Mouse (Mus musculus) stomach, postnatal 0 days (tissue): Measurements from ENCODE around the gene Cadm1. TPM values are rescaled to one million over a fixed set of nuclear protein-coding genes. Genes with fewer than 3 reads are reported as not detected.

Source experiments
- ATAC-seq: fragments of 200-750 bp; cut with Nextera tagmentation; 2 replicates; pipeline ENCODE4 v1.8.0; 2017; ENCODE audit not compliant: low FRiP score, low TSS enrichment
- DNase-seq: peaks from one replicate; pipeline ENCODE4 v3.0.0-alpha.2; 2016; ENCODE audit warnings: low spot score
- H3K27ac ChIP-seq: fragments of 300-500 bp; sonication (generic); replicated peaks from 2 replicates; pipeline ENCODE4 v1.5.1; 2014; ENCODE audit warnings: mild to moderate bottlenecking, control low read depth
- H3K27me3 ChIP-seq: fragments of 300-500 bp; sonication (generic); 2 replicates; pipeline ENCODE4 v1.6.1; 2014; ENCODE audit warnings: low read length; ENCODE audit not compliant: control insufficient read depth, insufficient read depth
- H3K36me3 ChIP-seq: fragments of 300-500 bp; sonication (generic); 2 replicates; pipeline ENCODE4 v1.6.1; 2014; ENCODE audit warnings: low read length, mixed read lengths; ENCODE audit not compliant: control insufficient read depth, insufficient read depth
- H3K4me1 ChIP-seq: fragments of 300-500 bp; sonication (generic); replicated peaks from 2 replicates; pipeline ENCODE4 v1.6.1; 2014; ENCODE audit warnings: antibody characterized with exemption; ENCODE audit not compliant: control insufficient read depth, insufficient read depth
- H3K4me2 ChIP-seq: fragments of 300-500 bp; sonication (generic); replicated peaks from 2 replicates; pipeline ENCODE4 v1.6.1; 2014; ENCODE audit warnings: low read depth, mild to moderate bottlenecking, control low read depth, moderate library complexity
- H3K4me3 ChIP-seq: fragments of 300-500 bp; sonication (generic); 2 replicates; pipeline ENCODE4 v1.5.1; 2014; ENCODE audit warnings: low read depth, low read length, control low read depth
- H3K9ac ChIP-seq: fragments of 300-500 bp; sonication (generic); 2 replicates; pipeline ENCODE4 v1.6.1; 2014; ENCODE audit warnings: mild to moderate bottlenecking, low read length, control low read depth, mixed read lengths
- H3K9me3 ChIP-seq: fragments of 300-500 bp; sonication (generic); 2 replicates; pipeline ENCODE4 v1.6.1; 2016; ENCODE audit warnings: low read length; ENCODE audit not compliant: control insufficient read depth
- CTCF ChIP-seq: IDR thresholded peaks from 2 replicates; pipeline ENCODE4 v1.5.1; 2016; ENCODE audit warnings: antibody characterized with exemption, low read depth, mild to moderate bottlenecking, moderate library complexity
- EP300 ChIP-seq: optimal IDR thresholded peaks from 2 replicates; pipeline ENCODE3; 2016; ENCODE audit warnings: antibody characterized with exemption
- WGBS: fragments of 180-500 bp; shearing (Covaris S2); extraction: QIAGEN DNeasy Blood & Tissue Kit; methylation state at CpG from one replicate; pipeline ENCODE4 v1.1.7; 2014; 5-methylcytosine and 5-hydroxymethylcytosine counted together
- polyA plus RNA-seq: library from polyadenylated mRNA; unstranded; fragments of >200 nt; fragmentation: Nextera tagmentation; extraction: Ambion mirVana; gene quantifications from 2 replicates; pipeline ENCODE4 v1.2.1, GENCODE M21; 2015

Cadm1 gene
- polyA plus RNA-seq, 1 experiment from 2014 or later = 18.3 TPM

- DNase-seq (no peak), ATAC-seq (no peak)
- peak overlapping the region; percentile 99 for H3K4me2 ChIP-seq
- WGBS = 11% methylated on average over 11 of the region's 11 CpGs
- TF ChIP-seq EP300 (no peak), CTCF (no peak)
- H3K27ac ChIP-seq = no peak overlapping the region
- H3K9me3 ChIP-seq = no peaks in the 10 kb centered on the region
- H3K27me3 ChIP-seq = no peaks in the 10 kb centered on the region
- no peaks in the 10 kb centered on the region for H3K36me3 ChIP-seq
- peaks cover 5% of the 10 kb centered on the region; the same call in 1 of the 2 replicates for H3K4me1 ChIP-seq
- no peak overlapping the region for H3K9ac ChIP-seq
- H3K4me3 ChIP-seq = peak overlapping the region; percentile 55
Measured at GRCm38 (mm10) chr9:47529182-47529581, 791 bp upstream of the Cadm1 start.

DNA sequence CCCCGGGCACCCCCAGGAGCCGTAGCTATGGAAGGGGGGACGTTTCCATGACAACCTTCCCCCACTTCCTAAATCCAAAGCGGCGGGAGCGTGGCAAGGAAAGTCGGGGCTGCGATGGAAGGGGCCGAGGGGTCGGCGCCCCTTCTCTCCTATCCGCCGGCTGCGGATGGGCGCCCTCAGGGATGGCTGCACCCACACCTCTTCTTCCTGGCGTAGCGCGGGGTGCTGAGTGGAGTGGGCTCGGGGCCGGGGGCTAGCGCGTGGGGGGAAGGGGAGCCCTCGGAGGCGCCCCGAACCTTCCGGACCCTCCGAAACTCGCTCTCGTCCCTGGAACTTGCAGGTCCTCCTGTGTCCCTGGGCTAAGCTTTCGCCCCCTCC lies 560 bp downstream of the Cadm1 start:
- Histone ChIP-seq H3K9me3 (no peaks in the 10 kb centered on the region), H3K36me3 (no peaks in the 10 kb centered on the region), H3K4me1 (peaks cover 5% of the 10 kb centered on the region; the same call in 1 of the 2 replicates), H3K27ac (peak overlapping the region; percentile 35; the same call in 1 of the 2 replicates), H3K9ac (peak overlapping the region; percentile 64), H3K27me3 (no peaks in the 10 kb centered on the region), H3K4me2 (peak overlapping the region; percentile 99), H3K4me3 (peak overlapping the region; percentile 55)
- TF ChIP-seq EP300 (no peak), CTCF (no peak)
- ATAC-seq (peak; percentile 22), DNase-seq (no peak)
- 0% methylated on average over 22 of the region's 30 CpGs for WGBS

GRCm38 (mm10) chr9:47530922-47531850 lies 1.2 kb downstream of the Cadm1 start:
- Histone ChIP-seq H3K4me2 (peak overlapping the region; percentile 99), H3K9me3 (no peaks in the 10 kb centered on the region), H3K27ac (peak overlapping the region; percentile 35), H3K27me3 (no peaks in the 10 kb centered on the region), H3K36me3 (no peaks in the 10 kb centered on the region), H3K4me1 (peaks cover 5% of the 10 kb centered on the region; the same call in 1 of the 2 replicates), H3K4me3 (peak overlapping the region; percentile 55), H3K9ac (peak overlapping the region; percentile 64)
- ATAC-seq (no peak), DNase-seq (peak; percentile 63)
- WGBS = under 1% methylated on average over 100 of the region's 110 CpGs
- peak; percentile 53 for TF ChIP-seq CTCF
- no peak for TF ChIP-seq EP300

DNA sequence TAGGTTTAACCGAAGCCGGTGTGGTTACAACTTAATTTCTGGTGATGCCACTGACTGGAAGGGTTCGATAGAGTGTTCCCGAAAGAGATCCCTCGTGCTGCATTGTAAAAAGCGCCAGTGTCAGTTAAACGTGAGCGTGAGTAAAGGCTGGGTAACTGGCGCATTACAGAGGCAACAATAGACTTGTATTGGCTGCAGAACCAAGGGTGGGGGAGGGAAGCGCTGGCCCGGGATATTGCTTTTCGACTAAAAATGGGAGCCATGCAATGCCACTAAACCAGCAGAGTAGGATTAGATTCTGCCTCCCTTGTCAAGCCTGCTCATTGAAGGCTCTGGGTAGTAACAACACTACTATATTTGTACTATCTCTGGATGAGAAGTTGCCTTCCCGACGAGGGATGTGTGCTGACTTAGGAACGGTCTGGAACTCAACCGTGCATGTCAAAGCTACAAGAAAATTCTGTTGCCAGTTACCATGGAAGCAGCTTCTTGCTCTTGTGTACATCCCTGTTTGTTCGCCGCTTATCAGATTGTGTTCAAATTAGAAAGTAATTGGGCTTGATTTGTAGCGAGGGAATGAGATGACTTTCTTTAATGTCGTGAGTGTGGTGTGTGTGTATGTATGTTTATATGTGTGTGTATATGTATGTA lies 2.4 kb downstream of the Cadm1 start:
- Histone ChIP-seq H3K27ac (no peak overlapping the region), H3K4me1 (peaks cover 5% of the 10 kb centered on the region; the same call in 1 of the 2 replicates), H3K36me3 (no peaks in the 10 kb centered on the region), H3K9me3 (no peaks in the 10 kb centered on the region), H3K27me3 (no peaks in the 10 kb centered on the region), H3K9ac (no peak overlapping the region), H3K4me3 (no peak overlapping the region; the same call in 1 of the 2 replicates), H3K4me2 (peak overlapping the region; percentile 99)
- DNase-seq = no peak
- TF ChIP-seq EP300 (no peak), CTCF (no peak)
- ATAC-seq = no peak
- 14% methylated on average over 20 of the region's 20 CpGs for WGBS

DNA sequence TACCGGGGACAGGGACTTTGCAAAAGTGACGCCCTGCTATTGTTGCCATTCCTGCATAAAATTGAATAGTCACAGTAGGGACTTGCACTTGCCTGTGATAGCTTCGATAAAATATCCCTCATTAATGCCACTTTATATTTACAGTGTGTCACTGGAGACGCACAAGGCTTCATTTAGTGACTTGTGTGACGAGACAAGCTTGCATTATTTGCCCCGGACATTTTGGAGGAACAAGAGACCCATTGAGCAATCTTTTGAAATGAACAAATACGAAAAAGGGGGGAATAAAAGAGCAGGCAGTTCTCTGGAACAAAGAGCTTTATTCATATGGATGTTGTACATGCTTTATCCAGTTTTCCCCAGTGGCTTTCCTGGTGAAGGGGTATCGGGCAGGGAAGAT lies 3.5 kb downstream of the Cadm1 start:
- 49% methylated on average over 8 of the region's 8 CpGs for WGBS
- no peak for ATAC-seq
- DNase-seq = no peak
- no peak for TF ChIP-seq EP300
- H3K36me3 ChIP-seq = no peaks in the 10 kb centered on the region
- peaks cover 5% of the 10 kb centered on the region; the same call in 1 of the 2 replicates for H3K4me1 ChIP-seq
- no peak overlapping the region for H3K4me3 ChIP-seq
- no peaks in the 10 kb centered on the region for H3K27me3 ChIP-seq
- no peak overlapping the region for H3K4me2 ChIP-seq
- H3K9ac ChIP-seq = no peak overlapping the region
- no peaks in the 10 kb centered on the region for H3K9me3 ChIP-seq
- no peak overlapping the region for H3K27ac ChIP-seq
